ENCODE assay signal across 8 mouse cellular contexts in genomic region chr11:35664991-35665390, GRCm38 (mm10).
A peak's percentile ranks its signal among the peaks of the same experiment; 100 is the strongest.
DNase-seq lines count a peak whose midpoint lies in the region; ATAC-seq lines count a peak whose summit lies in the region.

No protein-coding gene starts in this region.

- intact Hi-C loops in heart, postnatal 10 days (cut with DNase I), result loop anchor here (1.0 to 5.0 kb wide), 3 partner anchors 214 to 823 kb away; no protein-coding TSS in a partner anchor
- intact Hi-C loops in left cerebral cortex, postnatal 14 days (cut with DNase I), result loop anchor here (2.0 to 10.0 kb wide), 2 partner anchors 212 to 820 kb away; no protein-coding TSS in a partner anchor

- no peak for ATAC-seq in megakaryocyte-erythroid progenitor cell, adult 5-6 weeks (replicated peaks; ENCODE audit: low FRiP score, low TSS enrichment, poor library complexity, severe bottlenecking)

- peak; percentile 14 for DNase-seq in heart, adult 8-10 months (ENCODE audit: low spot score)
- DNase-seq in heart, adult 11 months, result no peak
- DNase-seq in ES-CJ7 (ENCODE audit: low read depth, low spot score), result peak; percentile 65
- peak; percentile 74 to 82 for DNase-seq in cerebellum, postnatal 14 days
- DNase-seq in heart, postnatal 10 days, result peak; percentile 50 to 52
- DNase-seq in left cerebral cortex, postnatal 14 days (ENCODE audit: low spot score in 2 of 2), result peak; percentile 34 to 62
- peak; percentile 76 for DNase-seq in retina, embryonic 14.5 days (ENCODE audit: low spot score)
